Mouse (Mus musculus) midbrain, embryonic 16.5 days (tissue): ENCODE results near the gene Ak6. TPM values are rescaled to one million over a fixed set of nuclear protein-coding genes. Genes with fewer than 3 reads are reported as not detected.

Experiments used
- ATAC-seq: fragments of 200-750 bp; cut with Nextera tagmentation; 2 replicates; pipeline ENCODE4 v1.8.0; 2017; ENCODE audit warnings: moderate TSS enrichment
- H3K27ac ChIP-seq: fragments of 300-500 bp; sonication (generic); 2 replicates; pipeline ENCODE4 v1.5.1; 2014; ENCODE audit warnings: mild to moderate bottlenecking, low read length, mixed read lengths
- H3K27me3 ChIP-seq: fragments of 300-500 bp; sonication (generic); 2 replicates; pipeline ENCODE4 v1.6.1; 2014; ENCODE audit warnings: low read depth, low read length, mixed read lengths; ENCODE audit not compliant: control insufficient read depth, insufficient read depth
- H3K36me3 ChIP-seq: fragments of 300-500 bp; sonication (generic); 2 replicates; pipeline ENCODE4 v1.6.1; 2014; ENCODE audit warnings: mild to moderate bottlenecking, low read length, moderate library complexity, mixed read lengths; ENCODE audit not compliant: control insufficient read depth, insufficient read depth
- H3K4me1 ChIP-seq: fragments of 300-500 bp; sonication (generic); 2 replicates; pipeline ENCODE4 v1.6.1; 2014; ENCODE audit warnings: mild to moderate bottlenecking, low read length, mixed read lengths; ENCODE audit not compliant: control insufficient read depth, insufficient read depth
- H3K4me2 ChIP-seq: fragments of 300-500 bp; sonication (generic); 2 replicates; pipeline ENCODE4 v1.6.1; 2014; ENCODE audit warnings: mild to moderate bottlenecking, low read length, mixed read lengths
- H3K4me3 ChIP-seq: fragments of 300-500 bp; sonication (generic); 2 replicates; pipeline ENCODE4 v1.5.1; 2014; ENCODE audit warnings: low read depth, mild to moderate bottlenecking, low read length, moderate library complexity, mixed read lengths
- H3K9ac ChIP-seq: fragments of 300-500 bp; sonication (generic); 2 replicates; pipeline ENCODE4 v1.6.1; 2014; ENCODE audit warnings: low read depth, low read length, mixed read lengths
- H3K9me3 ChIP-seq: fragments of 300-500 bp; sonication (generic); replicated peaks from 2 replicates; pipeline ENCODE4 v1.6.1; 2014; ENCODE audit warnings: mild to moderate bottlenecking, low read length, mixed read lengths; ENCODE audit not compliant: control insufficient read depth, poor library complexity, severe bottlenecking
- WGBS: fragments of 180-500 bp; shearing (Covaris S2); extraction: QIAGEN DNeasy Blood & Tissue Kit; methylation state at CpG from one replicate; pipeline ENCODE4 v1.1.7; 2014; 5-methylcytosine and 5-hydroxymethylcytosine counted together
- polyA plus RNA-seq: library from polyadenylated mRNA; unstranded; fragments of >200 nt; fragmentation: Nextera tagmentation; extraction: Ambion mirVana; gene quantifications from 2 replicates; pipeline ENCODE4 v1.2.1, GENCODE M21; 2015

Ak6 gene
- polyA plus RNA-seq, 1 experiment from 2014 or later, result 315 TPM

DNA sequence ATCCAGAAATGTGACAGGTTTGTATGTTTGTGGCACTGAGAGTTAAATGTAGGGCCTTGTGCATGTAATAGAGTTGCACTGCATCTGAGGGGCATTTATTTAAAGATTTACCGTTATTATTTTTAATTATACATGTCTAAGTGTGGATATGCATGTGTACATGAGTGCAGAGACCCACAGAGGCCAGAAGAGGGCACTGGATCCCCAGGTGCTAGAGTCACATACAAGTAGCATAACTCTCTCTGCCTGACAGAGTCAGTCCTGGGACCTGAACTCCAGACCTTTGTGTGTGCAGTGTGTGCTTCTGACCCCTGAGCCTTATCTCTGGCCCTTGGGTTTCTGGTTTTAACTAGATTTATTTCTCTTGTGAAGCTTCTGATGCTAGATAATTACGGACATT lies 33.6 kb downstream of the Ak6 start:
- Histone ChIP-seq H3K4me1 (no peaks in the 10 kb centered on the region), H3K9me3 (no peaks in the 10 kb centered on the region), H3K9ac (no peak overlapping the region), H3K4me2 (no peak overlapping the region), H3K27ac (no peak overlapping the region), H3K4me3 (no peak overlapping the region), H3K36me3 (no peaks in the 10 kb centered on the region), H3K27me3 (no peaks in the 10 kb centered on the region)
- 82% methylated on average over 2 of the region's 2 CpGs for WGBS
- ATAC-seq, result no peak

DNA sequence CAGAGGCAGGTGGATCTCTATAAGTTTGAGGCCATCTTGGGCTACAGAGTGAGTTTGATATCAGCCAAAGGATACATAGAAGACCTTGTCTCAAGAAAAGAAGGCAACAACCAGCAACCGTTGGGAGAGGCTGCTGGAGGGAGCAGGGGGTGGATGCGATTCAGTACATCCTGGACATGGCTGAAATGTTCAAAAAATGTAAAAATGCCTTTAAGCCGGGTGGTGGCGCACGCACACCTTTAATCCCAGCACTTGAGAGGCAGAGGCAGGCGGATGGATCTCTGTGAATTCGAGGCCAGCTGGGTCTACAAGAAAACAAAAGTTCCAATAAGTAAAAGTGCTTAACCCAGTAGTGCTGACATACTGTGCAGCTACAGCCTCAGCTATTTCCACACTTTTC lies 36.7 kb downstream of the Ak6 start:
- H3K36me3 ChIP-seq, result no peaks in the 10 kb centered on the region
- WGBS, result 71% methylated on average over 7 of the region's 7 CpGs
- no peak overlapping the region for H3K4me2 ChIP-seq
- H3K27me3 ChIP-seq, result no peaks in the 10 kb centered on the region
- no peaks in the 10 kb centered on the region for H3K4me1 ChIP-seq
- ATAC-seq, result no peak
- no peak overlapping the region for H3K27ac ChIP-seq
- H3K4me3 ChIP-seq, result no peak overlapping the region
- H3K9ac ChIP-seq, result no peak overlapping the region
- H3K9me3 ChIP-seq, result no peaks in the 10 kb centered on the region

DNA sequence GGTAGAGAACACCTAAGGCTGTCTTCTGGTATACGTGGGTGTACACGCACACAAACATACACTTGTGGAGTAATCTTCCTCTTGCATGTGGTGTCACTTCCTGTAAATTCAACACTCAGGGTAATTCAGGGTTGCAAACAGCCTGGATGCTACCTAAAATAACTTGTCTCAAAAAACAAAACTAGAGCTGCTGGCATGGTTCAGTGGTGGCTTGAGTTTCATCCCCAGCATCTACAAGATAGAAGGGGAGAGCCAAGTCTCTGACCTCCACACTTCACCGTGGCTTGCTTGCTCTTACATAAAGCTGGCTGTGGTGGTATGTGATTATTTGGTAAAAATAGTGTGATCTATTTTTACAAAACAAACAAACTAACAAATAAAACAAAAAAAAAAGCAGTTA lies 46.8 kb downstream of the Ak6 start:
- H3K9ac ChIP-seq, result no peak overlapping the region
- no peak overlapping the region for H3K4me3 ChIP-seq
- no peak for ATAC-seq
- 94% methylated on average over 3 of the region's 3 CpGs for WGBS
- H3K4me2 ChIP-seq, result no peak overlapping the region
- H3K36me3 ChIP-seq, result peaks cover 30% of the 10 kb centered on the region
- H3K27ac ChIP-seq, result no peak overlapping the region
- no peaks in the 10 kb centered on the region for H3K27me3 ChIP-seq
- no peaks in the 10 kb centered on the region for H3K9me3 ChIP-seq
- H3K4me1 ChIP-seq, result no peaks in the 10 kb centered on the region

DNA sequence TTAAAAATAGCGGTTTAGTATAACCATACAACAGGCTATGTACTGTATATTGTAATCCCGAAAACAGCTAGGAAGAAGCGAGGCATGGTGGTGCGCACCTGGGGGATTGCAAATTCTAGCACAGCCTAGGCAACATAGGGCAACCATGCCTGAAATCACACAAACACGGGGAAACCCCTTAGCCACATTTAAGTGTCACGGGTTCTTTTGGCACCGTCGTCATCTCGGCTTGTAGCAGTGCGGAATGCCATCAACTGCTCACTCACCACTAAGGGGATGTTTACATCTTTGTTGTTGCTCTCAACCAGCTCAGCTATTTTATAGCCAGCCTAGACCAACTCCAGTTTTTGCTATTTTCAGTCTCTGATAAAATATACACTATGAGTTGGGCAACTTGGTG lies 48.1 kb downstream of the Ak6 start:
- 97% methylated on average over 10 of the region's 10 CpGs for WGBS
- Histone ChIP-seq H3K9ac (no peak overlapping the region), H3K4me3 (no peak overlapping the region), H3K27me3 (no peaks in the 10 kb centered on the region), H3K4me2 (no peak overlapping the region), H3K4me1 (no peaks in the 10 kb centered on the region), H3K27ac (no peak overlapping the region), H3K36me3 (peaks cover 41% of the 10 kb centered on the region), H3K9me3 (no peaks in the 10 kb centered on the region)
- no peak for ATAC-seq

DNA sequence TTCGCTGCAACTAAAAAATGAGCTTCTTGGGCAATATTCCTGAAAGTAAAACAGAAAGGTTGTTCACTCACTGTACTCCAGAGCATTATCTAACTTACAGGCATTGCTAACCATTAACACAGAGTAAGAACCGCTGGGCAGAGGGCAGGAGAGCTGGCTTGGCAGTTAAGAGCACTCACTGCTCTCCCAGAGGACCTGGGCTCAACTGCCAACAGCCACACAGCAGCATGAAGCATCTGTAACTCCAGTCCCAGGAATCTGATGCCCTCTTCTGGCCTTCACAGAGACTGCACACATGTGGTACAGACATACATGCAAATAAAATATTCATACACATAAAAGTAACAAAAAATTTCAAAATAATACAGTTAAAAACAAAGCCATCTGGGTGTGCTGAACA lies 52.7 kb downstream of the Ak6 start:
- Histone ChIP-seq H3K9ac (no peak overlapping the region), H3K27me3 (no peaks in the 10 kb centered on the region), H3K27ac (no peak overlapping the region), H3K9me3 (no peaks in the 10 kb centered on the region), H3K4me1 (no peaks in the 10 kb centered on the region), H3K4me2 (no peak overlapping the region), H3K4me3 (no peak overlapping the region), H3K36me3 (peaks cover 59% of the 10 kb centered on the region)
- WGBS, result 99% methylated on average over 2 of the region's 2 CpGs
- no peak for ATAC-seq

DNA sequence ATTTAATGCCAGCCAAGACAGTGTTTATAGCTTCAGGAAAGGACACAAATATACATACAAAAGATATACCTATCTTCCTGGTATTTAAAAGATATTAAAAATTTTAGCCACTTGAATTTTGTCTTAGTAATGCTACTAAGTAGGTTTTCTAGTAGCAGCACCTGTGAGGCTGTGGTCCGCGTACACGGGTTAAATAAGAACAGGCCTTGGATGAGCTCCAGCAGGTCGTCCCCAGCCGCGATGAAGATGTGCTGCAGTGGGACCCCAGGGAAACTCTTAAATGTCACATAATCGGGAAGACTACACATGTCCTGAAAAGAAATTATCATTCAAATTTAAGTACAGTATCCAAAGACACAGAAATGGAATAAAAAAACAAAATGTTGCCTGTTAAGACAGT lies 55.4 kb downstream of the Ak6 start:
- Histone ChIP-seq H3K27ac (no peak overlapping the region), H3K9ac (no peak overlapping the region), H3K27me3 (no peaks in the 10 kb centered on the region), H3K36me3 (peaks cover 61% of the 10 kb centered on the region), H3K4me3 (no peak overlapping the region), H3K4me2 (no peak overlapping the region), H3K9me3 (no peaks in the 10 kb centered on the region), H3K4me1 (no peaks in the 10 kb centered on the region)
- 95% methylated on average over 7 of the region's 7 CpGs for WGBS
- ATAC-seq, result no peak

DNA sequence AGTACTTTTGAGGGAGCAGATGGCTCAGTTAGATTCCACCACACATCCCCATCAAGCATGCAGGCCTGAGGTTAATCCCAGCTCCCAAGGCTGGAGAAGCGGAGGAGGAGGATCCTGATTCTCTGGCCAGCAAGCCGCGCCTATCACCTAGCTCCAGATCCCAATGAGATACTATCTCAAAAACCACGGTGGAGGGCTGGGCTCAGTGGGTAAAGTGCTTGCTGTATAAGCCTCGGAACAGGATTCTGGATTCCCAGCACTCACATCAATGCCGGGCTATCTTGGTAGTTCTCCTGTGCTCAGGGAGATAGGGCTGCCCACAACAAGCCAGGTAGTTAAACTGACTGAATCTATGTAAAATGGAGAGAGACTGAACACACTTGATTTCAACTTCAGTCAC lies 64.7 kb downstream of the Ak6 start:
- H3K4me3 ChIP-seq, result no peak overlapping the region
- 92% methylated on average over 6 of the region's 6 CpGs for WGBS
- no peak overlapping the region for H3K27ac ChIP-seq
- H3K4me2 ChIP-seq, result no peak overlapping the region
- no peaks in the 10 kb centered on the region for H3K27me3 ChIP-seq
- H3K9ac ChIP-seq, result no peak overlapping the region
- H3K9me3 ChIP-seq, result no peaks in the 10 kb centered on the region
- peaks cover 38% of the 10 kb centered on the region for H3K36me3 ChIP-seq
- no peak for ATAC-seq
- H3K4me1 ChIP-seq, result no peaks in the 10 kb centered on the region

Other genes starting within 250 kb of the Ak6 start
- not detected in 2 replicates for gene Naip1, start 198.1 kb upstream of the Ak6 start, polyA plus RNA-seq
- 71.7 and 73.4 TPM in 2 replicates for gene Gtf2h2, start 158.4 kb upstream of the Ak6 start, polyA plus RNA-seq
- 9.4 and 9.9 TPM in 2 replicates for gene Ocln, start 98.3 kb upstream of the Ak6 start, polyA plus RNA-seq
- gene Marveld2, start 34.0 kb upstream of the Ak6 start, polyA plus RNA-seq, result 2.7 and 3.3 TPM in 2 replicates
- gene Rad17, start 72 bp downstream of the Ak6 start, polyA plus RNA-seq, result 18.0 and 18.4 TPM in 2 replicates
- gene Taf9, start 600 bp downstream of the Ak6 start, polyA plus RNA-seq, result 30.4 and 36.6 TPM in 2 replicates
- gene Ccdc125, start 18.7 kb downstream of the Ak6 start, polyA plus RNA-seq, result 1.6 TPM in 2 replicates
- gene Cdk7, start 80.0 kb downstream of the Ak6 start, polyA plus RNA-seq, result 39.3 and 42.0 TPM in 2 replicates
- gene Mrps36, start 93.7 kb downstream of the Ak6 start, polyA plus RNA-seq, result 116 and 130 TPM in 2 replicates
- gene Cenph, start 124.9 kb downstream of the Ak6 start, polyA plus RNA-seq, result 5.1 and 6.3 TPM in 2 replicates
- gene Ccnb1, start 135.6 kb downstream of the Ak6 start, polyA plus RNA-seq, result 22.2 and 31.0 TPM in 2 replicates
- gene Slc30a5, start 182.4 kb downstream of the Ak6 start, polyA plus RNA-seq, result 30.2 and 31.0 TPM in 2 replicates